Comparison of ENCODE assay signal across 18 mouse cellular contexts in genomic region chr2:117408241-117408640, GRCm38 (mm10).
A peak's percentile ranks its signal among the peaks of the same experiment; 100 is the strongest.
DNase-seq lines count a peak whose midpoint lies in the region; ATAC-seq and TF ChIP-seq lines count a peak whose summit lies in the region.
"Had no signal": no experiment of that assay in that cellular context is flagged by ENCODE, and none has a peak within 500 bp of the region (broad histone marks: within the 10 kb centered on the region; RNA-seq: fewer than 3 reads in every experiment).

No protein-coding gene starts in this region.

- H3K4me1 ChIP-seq in hindbrain, embryonic 11.5 days (replicated peaks; ENCODE audit: control insufficient read depth, insufficient read depth, low read length): no peaks in the 10 kb centered on the region
- H3K4me1 ChIP-seq: embryonic facial prominence, embryonic 10.5 days; heart, embryonic 13.5 days had no signal

- intact Hi-C loops in left cerebral cortex, adult 2 months (cut with DNase I): no loop called here

- no peak for TF ChIP-seq CTCF in left cerebral cortex, adult 2 months (IDR thresholded peaks at IDR 0.05)

- H3K9ac ChIP-seq in hindbrain, embryonic 11.5 days (ENCODE audit: low read depth, low read length): no peak overlapping the region
- H3K9ac ChIP-seq: heart, embryonic 13.5 days; hindbrain, embryonic 14.5 days had no signal

- ATAC-seq in hindbrain, embryonic 11.5 days (ENCODE audit: low FRiP score): no peak
- ATAC-seq: forebrain, embryonic 14.5 days; intestine, postnatal 0 days had no signal

- peak; percentile 40 for DNase-seq in CD4-positive helper T cell, adult 2 months (ENCODE audit: low read depth, low spot score)
- DNase-seq in T-cell, adult 2 months (ENCODE audit: low spot score): peak; percentile 63
- DNase-seq in naive thymus-derived CD4-positive, alpha-beta T cell, adult 2 months (ENCODE audit: low read depth): peak; percentile 70
- peak; percentile 71 for DNase-seq in thymus, postnatal 14 days
- DNase-seq in right cerebral cortex, adult 2 months (ENCODE audit: low spot score in 2 of 2): no peak
- DNase-seq in hindbrain, embryonic 11.5 days (ENCODE audit: low spot score): no peak
- no peak for DNase-seq in left cerebral cortex, adult 2 months (ENCODE audit: extremely low spot score in 1 of 2, low spot score in 2 of 2)
- DNase-seq in lung, postnatal 14 days: no peak
- DNase-seq: adrenal gland, postnatal 14 days; cerebellum, adult 18-20 months; cerebellum, postnatal 10 days; gastrocnemius, adult 2 months had no signal

- H3K36me3 ChIP-seq in hindbrain, embryonic 11.5 days (ENCODE audit: control insufficient read depth, insufficient read depth, low read length): no peaks in the 10 kb centered on the region
- H3K36me3 ChIP-seq: embryonic facial prominence, embryonic 10.5 days; G1E; heart, embryonic 13.5 days had no signal

- no peaks in the 10 kb centered on the region for H3K27me3 ChIP-seq in hindbrain, embryonic 11.5 days (ENCODE audit: control insufficient read depth, insufficient read depth, low read length)
- H3K27me3 ChIP-seq: heart, embryonic 13.5 days had no signal

- 86% methylated on average over 5 of the region's 5 CpGs for WGBS in hindbrain, embryonic 11.5 days

- no peak overlapping the region for H3K27ac ChIP-seq in hindbrain, embryonic 11.5 days (ENCODE audit: low read depth, low read length)
- H3K27ac ChIP-seq in left cerebral cortex, adult 2 months: no peak overlapping the region
- H3K27ac ChIP-seq: embryonic facial prominence, embryonic 10.5 days; gastrocnemius, adult 2 months; heart, embryonic 13.5 days; hindbrain, embryonic 14.5 days had no signal

- no peaks in the 10 kb centered on the region for H3K9me3 ChIP-seq in hindbrain, embryonic 11.5 days (ENCODE audit: control insufficient read depth, low read length)
- H3K9me3 ChIP-seq: embryonic facial prominence, embryonic 10.5 days; G1E; heart, embryonic 13.5 days had no signal

- no peak overlapping the region for H3K4me2 ChIP-seq in hindbrain, embryonic 11.5 days (replicated peaks; ENCODE audit: low read depth, low read length)
- H3K4me2 ChIP-seq: heart, embryonic 13.5 days; hindbrain, embryonic 14.5 days had no signal

- H3K4me3 ChIP-seq in hindbrain, embryonic 11.5 days (ENCODE audit: low read depth, low read length): no peak overlapping the region
- H3K4me3 ChIP-seq in left cerebral cortex, adult 2 months: no peak overlapping the region
- H3K4me3 ChIP-seq: embryonic facial prominence, embryonic 10.5 days; gastrocnemius, adult 2 months; heart, embryonic 13.5 days had no signal

Comparison
In these comparisons a context has a peak if more than half of its experiments do, and no peak if none do; other contexts are left out.
1. DNase-seq: peak in CD4-positive helper T cell, adult 2 months (single experiment), T-cell, adult 2 months (single experiment), naive thymus-derived CD4-positive, alpha-beta T cell, adult 2 months (single experiment) and thymus, postnatal 14 days (single experiment); none in right cerebral cortex, adult 2 months (0 of 2), hindbrain, embryonic 11.5 days (single experiment), left cerebral cortex, adult 2 months (0 of 2) and lung, postnatal 14 days (single experiment).